Mouse (Mus musculus) heart, postnatal 0 days (tissue): ENCODE measurements around the gene Lipt1. TPM values are rescaled to one million over a fixed set of nuclear protein-coding genes. Genes with fewer than 3 reads are reported as not detected.

Experiments used
- ATAC-seq: fragments of 200-750 bp; cut with Nextera tagmentation; 2 replicates; pipeline ENCODE4 v1.8.0; 2017; ENCODE audit warnings: low read depth, moderate number of reproducible peaks, moderate library complexity; ENCODE audit not compliant: insufficient read depth
- DNase-seq: peaks from one replicate; pipeline ENCODE4 v3.0.0-alpha.2; 2016; ENCODE audit warnings: low spot score
- H3K27ac ChIP-seq: fragments of 300-500 bp; sonication (generic); 2 replicates; pipeline ENCODE4 v1.5.1; 2014; ENCODE audit warnings: low read depth, mild to moderate bottlenecking
- H3K27me3 ChIP-seq: fragments of 300-500 bp; sonication (generic); 2 replicates; pipeline ENCODE4 v1.6.1; 2014; ENCODE audit warnings: low read length, mixed read lengths; ENCODE audit not compliant: control insufficient read depth, insufficient read depth
- H3K36me3 ChIP-seq: fragments of 300-500 bp; sonication (generic); replicated peaks from 2 replicates; pipeline ENCODE4 v1.6.1; 2014; ENCODE audit warnings: low read length, mixed read lengths; ENCODE audit not compliant: control insufficient read depth, insufficient read depth
- H3K4me1 ChIP-seq: fragments of 300-500 bp; sonication (generic); 2 replicates; pipeline ENCODE4 v1.6.1; 2014; ENCODE audit warnings: antibody characterized with exemption; ENCODE audit not compliant: control insufficient read depth, insufficient read depth
- H3K4me2 ChIP-seq: fragments of 300-500 bp; sonication (generic); 2 replicates; pipeline ENCODE4 v1.6.1; 2014; ENCODE audit warnings: low read depth, mild to moderate bottlenecking, low read length, moderate library complexity
- H3K4me3 ChIP-seq: fragments of 300-500 bp; sonication (generic); 2 replicates; pipeline ENCODE4 v1.5.1; 2014; ENCODE audit warnings: low read depth, low read length
- H3K9ac ChIP-seq: fragments of 300-500 bp; sonication (generic); replicated peaks from 2 replicates; pipeline ENCODE4 v1.6.1; 2014; ENCODE audit warnings: low read depth, low read length, mixed read lengths
- H3K9me3 ChIP-seq: fragments of 300-500 bp; sonication (generic); replicated peaks from 2 replicates; pipeline ENCODE4 v1.6.1; 2016; ENCODE audit warnings: low read length; ENCODE audit not compliant: control insufficient read depth
- CTCF ChIP-seq: IDR thresholded peaks from 2 replicates; pipeline ENCODE4 v1.5.1; 2016; ENCODE audit warnings: antibody characterized with exemption, control low read depth, low read depth
- EP300 ChIP-seq: IDR thresholded peaks from 2 replicates; pipeline ENCODE4 v1.6.1; 2016; ENCODE audit warnings: antibody characterized with exemption, low read depth
- WGBS: fragments of 180-500 bp; shearing (Covaris S2); extraction: QIAGEN DNeasy Blood & Tissue Kit; methylation state at CpG from one replicate; pipeline ENCODE4 v1.1.7; 2014; 5-methylcytosine and 5-hydroxymethylcytosine counted together
- polyA plus RNA-seq: library from polyadenylated mRNA; unstranded; fragments of >200 nt; fragmentation: Nextera tagmentation; extraction: Ambion mirVana; gene quantifications from 2 replicates; pipeline ENCODE4 v1.2.1, GENCODE M21; 2015
- total RNA-seq: library from RNA; depleted of rRNA; stranded (reverse); fragments of >200 nt; gene quantifications from 2 replicates; pipeline ENCODE4 v1.2.3, GENCODE M21; 2014; ENCODE audit warnings: low replicate concordance; rRNA removed

The Lipt1 gene
- 6.9 and 8.9 TPM in 2 replicates for total RNA-seq
- polyA plus RNA-seq: 10.4 and 12.0 TPM in 2 replicates

- DNase-seq (peak; percentile 48), ATAC-seq (peak; percentile 77)
- WGBS: 4% methylated on average over 7 of the region's 7 CpGs
- Histone ChIP-seq H3K4me2 (peak within 1 kb of the TSS; percentile 77), H3K9ac (peak within 1 kb of the TSS; percentile 44; the same call in 1 of the 2 replicates), H3K4me3 (peak within 1 kb of the TSS; percentile 57), H3K27me3 (no peaks in the 10 kb centered on the region), H3K36me3 (peaks cover 21% of the 10 kb centered on the region), H3K9me3 (no peaks in the 10 kb centered on the region), H3K4me1 (peaks cover 9% of the 10 kb centered on the region), H3K27ac (peak within 1 kb of the TSS; percentile 87)
- TF ChIP-seq EP300 (no peak), CTCF (no peak)
Observed at GRCm38 (mm10) chr1:37871704-37872103, at the start of gene Lipt1. Gene Lipt1 (plus strand): TSS chr1:37871738.

GRCm38 (mm10) chr1:37831681-37832080, 39.9 kb upstream of the Lipt1 start:
- H3K4me2 ChIP-seq: no peak overlapping the region
- no peaks in the 10 kb centered on the region for H3K27me3 ChIP-seq
- TF ChIP-seq CTCF: no peak
- no peak overlapping the region for H3K9ac ChIP-seq
- H3K27ac ChIP-seq: no peak overlapping the region
- no peaks in the 10 kb centered on the region for H3K9me3 ChIP-seq
- DNase-seq (no peak), ATAC-seq (no peak)
- H3K4me3 ChIP-seq: no peak overlapping the region
- peaks cover 5% of the 10 kb centered on the region; the same call in 1 of the 2 replicates for H3K36me3 ChIP-seq
- no peaks in the 10 kb centered on the region for H3K4me1 ChIP-seq
- WGBS: 70% methylated on average over 2 of the region's 2 CpGs

- 76% methylated on average over 8 of the region's 8 CpGs for WGBS
- TF ChIP-seq EP300 (no peak), CTCF (no peak)
- H3K27ac ChIP-seq: no peak overlapping the region
- no peaks in the 10 kb centered on the region for H3K27me3 ChIP-seq
- no peak for DNase-seq
- no peak overlapping the region for H3K4me3 ChIP-seq
- no peak overlapping the region for H3K9ac ChIP-seq
- no peak for ATAC-seq
- H3K36me3 ChIP-seq: no peaks in the 10 kb centered on the region
- H3K4me2 ChIP-seq: no peak overlapping the region
- H3K4me1 ChIP-seq: no peaks in the 10 kb centered on the region; the same call in 1 of the 2 replicates
- no peaks in the 10 kb centered on the region for H3K9me3 ChIP-seq
Observed at GRCm38 (mm10) chr1:37846878-37847277, 24.7 kb upstream of the Lipt1 start.

GRCm38 (mm10) chr1:37850696-37851095, 20.8 kb upstream of the Lipt1 start:
- TF ChIP-seq CTCF (no peak), EP300 (no peak)
- H3K9ac ChIP-seq: no peak overlapping the region
- no peak overlapping the region for H3K4me3 ChIP-seq
- no peak overlapping the region for H3K27ac ChIP-seq
- 19% methylated on average over 2 of the region's 2 CpGs for WGBS
- no peak for ATAC-seq
- no peaks in the 10 kb centered on the region for H3K27me3 ChIP-seq
- no peak overlapping the region for H3K4me2 ChIP-seq
- H3K4me1 ChIP-seq: no peaks in the 10 kb centered on the region; the same call in 1 of the 2 replicates
- DNase-seq: no peak
- 0 out of 2 replicates have a peak, but pooled peaks cover 3% of the 10 kb centered on the region for H3K36me3 ChIP-seq
- no peaks in the 10 kb centered on the region for H3K9me3 ChIP-seq

- Histone ChIP-seq H3K27me3 (no peaks in the 10 kb centered on the region), H3K27ac (peak overlapping the region; percentile 92), H3K9ac (peak overlapping the region; percentile 59), H3K4me2 (peak overlapping the region; percentile 91), H3K4me1 (peaks cover 6% of the 10 kb centered on the region; the same call in 1 of the 2 replicates), H3K9me3 (no peaks in the 10 kb centered on the region), H3K4me3 (peak overlapping the region; percentile 58), H3K36me3 (no peaks in the 10 kb centered on the region)
- DNase-seq (peak; percentile 98), ATAC-seq (peak; percentile 96)
- TF ChIP-seq EP300 (no peak), CTCF (peak; percentile 43)
- WGBS: under 1% methylated on average over 81 of the region's 90 CpGs
Observed at GRCm38 (mm10) chr1:37864511-37865400, 6.8 kb upstream of the Lipt1 start.
